Mouse (Mus musculus): ENCODE results near the gene Ccrl2. TPM values are rescaled to one million over a fixed set of nuclear protein-coding genes. Genes with fewer than 3 reads are reported as not detected.

Gene Ccrl2
- polyA plus RNA-seq, 1 experiment from 2014 or later: 0.45 TPM

- DNase-seq (ENCODE audit: low read depth, low spot score) (no peak), ATAC-seq (no peak)
- in situ Hi-C loops (cut with MboI; ENCODE audit: low pct_unique_long_range_greater_than_20kb): no loop called here
- no peak for TF ChIP-seq CTCF (IDR thresholded peaks at IDR 0.05)
- ChIA-PET POLR2A (no interaction called here), CTCF (no interaction called here)
- no peaks in the 10 kb centered on the region for H3K27me3 ChIP-seq
These were observed 15.1 kb downstream of the Ccrl2 start for GRCm38 (mm10) chr9:111042266-111042665.

GRCm38 (mm10) chr9:111039966-111040365 lies 17.4 kb downstream of the Ccrl2 start:
- POLR2A ChIA-PET: no interaction called here
- CTCF ChIA-PET: no interaction called here
- in situ Hi-C loops (cut with MboI; ENCODE audit: low pct_unique_long_range_greater_than_20kb): no loop called here
- no peak for DNase-seq (ENCODE audit: low read depth, low spot score)
- H3K27me3 ChIP-seq: no peaks in the 10 kb centered on the region
- TF ChIP-seq CTCF (IDR thresholded peaks at IDR 0.05): no peak
- ATAC-seq: no peak

GRCm38 (mm10) chr9:111033717-111034116 lies 23.6 kb downstream of the Ccrl2 start:
- no peaks in the 10 kb centered on the region for H3K27me3 ChIP-seq
- TF ChIP-seq CTCF (IDR thresholded peaks at IDR 0.05): no peak
- CTCF ChIA-PET: no interaction called here
- no peak for ATAC-seq
- POLR2A ChIA-PET: no interaction called here
- no peak for DNase-seq (ENCODE audit: low read depth, low spot score)
- in situ Hi-C loops (cut with MboI; ENCODE audit: low pct_unique_long_range_greater_than_20kb): no loop called here

- CTCF ChIA-PET: no interaction called here
These were observed 30.5 kb downstream of the Ccrl2 start for GRCm38 (mm10) chr9:111026791-111027190.

GRCm38 (mm10) chr9:111019022-111019421 lies 38.3 kb downstream of the Ccrl2 start, which contains the start of gene Ltf:
Ltf (plus strand) TSS chr9:111019271.
- no peak for TF ChIP-seq CTCF (IDR thresholded peaks at IDR 0.05)
- ChIA-PET POLR2A (no interaction called here), CTCF (no interaction called here)
- DNase-seq (ENCODE audit: low read depth, low spot score): no peak
- ATAC-seq: no peak
- no peaks in the 10 kb centered on the region for H3K27me3 ChIP-seq
- in situ Hi-C loops (cut with MboI; ENCODE audit: low pct_unique_long_range_greater_than_20kb): no loop called here

More at GRCm38 (mm10) chr9:111026791-111027190, 30.5 kb downstream of the Ccrl2 start:
- POLR2A ChIA-PET: no interaction called here
- H3K27me3 ChIP-seq: no peaks in the 10 kb centered on the region
- ATAC-seq: no peak
- DNase-seq (ENCODE audit: low read depth, low spot score): no peak
- TF ChIP-seq CTCF (IDR thresholded peaks at IDR 0.05): no peak
- in situ Hi-C loops (cut with MboI; ENCODE audit: low pct_unique_long_range_greater_than_20kb): no loop called here

- in situ Hi-C loops (cut with MboI; ENCODE audit: low pct_unique_long_range_greater_than_20kb): no loop called here
- no peaks in the 10 kb centered on the region for H3K27me3 ChIP-seq
- DNase-seq (ENCODE audit: low read depth, low spot score) (no peak), ATAC-seq (no peak)
- no peak for TF ChIP-seq CTCF (IDR thresholded peaks at IDR 0.05)
- POLR2A ChIA-PET: no interaction called here
- CTCF ChIA-PET: no interaction called here
These were observed 41.7 kb downstream of the Ccrl2 start for GRCm38 (mm10) chr9:111015658-111016057.

- in situ Hi-C loops (cut with MboI; ENCODE audit: low pct_unique_long_range_greater_than_20kb): no loop called here
- no peak for TF ChIP-seq CTCF (IDR thresholded peaks at IDR 0.05)
- DNase-seq (ENCODE audit: low read depth, low spot score): no peak
These were observed 45.3 kb downstream of the Ccrl2 start for GRCm38 (mm10) chr9:111012041-111012440.

GRCm38 (mm10) chr9:111011550-111011949 lies 45.8 kb downstream of the Ccrl2 start:
- CTCF ChIA-PET: interaction anchor here (1.3 to 3.8 kb wide), 5 partner anchors 10 to 61 kb away, joined by 3 to 22 read pairs (median 5); no protein-coding TSS in a partner anchor
- no peaks in the 10 kb centered on the region for H3K27me3 ChIP-seq
- peak; percentile 36 for ATAC-seq
- no peak for TF ChIP-seq CTCF (IDR thresholded peaks at IDR 0.05)
- POLR2A ChIA-PET: interaction anchor here (0.6 to 2.8 kb wide), 2 partner anchors 11 to 132 kb away, joined by 3 to 12 read pairs; no protein-coding TSS in a partner anchor
- no peak for DNase-seq (ENCODE audit: low read depth, low spot score)
- in situ Hi-C loops (cut with MboI; ENCODE audit: low pct_unique_long_range_greater_than_20kb): no loop called here

More at GRCm38 (mm10) chr9:111012041-111012440, 45.3 kb downstream of the Ccrl2 start:
- ChIA-PET CTCF (interaction anchor here (1.3 to 3.8 kb wide), 5 partner anchors 11 to 60 kb away, joined by 3 to 22 read pairs (median 5); no protein-coding TSS in a partner anchor), POLR2A (interaction anchor here (2.8 kb wide), 1 partner anchor 11 kb away, joined by 12 read pairs; no protein-coding TSS in a partner anchor)
- H3K27me3 ChIP-seq: no peaks in the 10 kb centered on the region
- no peak for ATAC-seq

- CTCF ChIA-PET: no interaction called here
- ATAC-seq (no peak), DNase-seq (ENCODE audit: low read depth, low spot score) (no peak)
- no peak for TF ChIP-seq CTCF (IDR thresholded peaks at IDR 0.05)
- in situ Hi-C loops (cut with MboI; ENCODE audit: low pct_unique_long_range_greater_than_20kb): no loop called here
- H3K27me3 ChIP-seq: no peaks in the 10 kb centered on the region
- POLR2A ChIA-PET: no interaction called here
These were observed 47.6 kb downstream of the Ccrl2 start for GRCm38 (mm10) chr9:111009763-111010162.

GRCm38 (mm10) chr9:111006544-111006943 lies 50.8 kb downstream of the Ccrl2 start:
- ChIA-PET CTCF (no interaction called here), POLR2A (no interaction called here)
- no peak for TF ChIP-seq CTCF (IDR thresholded peaks at IDR 0.05)
- in situ Hi-C loops (cut with MboI; ENCODE audit: low pct_unique_long_range_greater_than_20kb): no loop called here
- DNase-seq (ENCODE audit: low read depth, low spot score) (no peak), ATAC-seq (no peak)
- H3K27me3 ChIP-seq: no peaks in the 10 kb centered on the region

Other genes starting within 250 kb of the Ccrl2 start
- not detected for gene Prss44, start 243.5 kb downstream of the Ccrl2 start, polyA plus RNA-seq (2021)
- gene Prss43, start 230.8 kb downstream of the Ccrl2 start, polyA plus RNA-seq (2021): not detected
- not detected for gene Prss45, start 222.9 kb downstream of the Ccrl2 start, polyA plus RNA-seq (2021)
- gene Prss46, start 213.0 kb downstream of the Ccrl2 start, polyA plus RNA-seq (2021): 2.4 TPM
- gene Prss50, start 199.6 kb downstream of the Ccrl2 start, polyA plus RNA-seq (2021): 0.13 TPM
- gene Als2cl, start 177.6 kb downstream of the Ccrl2 start, polyA plus RNA-seq (2021): 69.4 TPM
- gene Tmie, start 177.4 kb downstream of the Ccrl2 start, polyA plus RNA-seq (2021): 5.1 TPM
- not detected for gene Fam240a, start 140.7 kb downstream of the Ccrl2 start, polyA plus RNA-seq (2021)
- not detected for gene Tdgf1, start 111.4 kb downstream of the Ccrl2 start, polyA plus RNA-seq (2021)
- gene Lrrc2, start 106.0 kb downstream of the Ccrl2 start, polyA plus RNA-seq (2021): not detected
- 0.04 TPM for gene Rtp3, start 66.9 kb downstream of the Ccrl2 start, polyA plus RNA-seq (2021)
- gene Ltf, start 38.2 kb downstream of the Ccrl2 start, polyA plus RNA-seq (2021): 0.63 TPM
- 85.9 TPM for gene Lrrfip2, start 60.1 kb upstream of the Ccrl2 start, polyA plus RNA-seq (2021)
- gene Mlh1, start 214.3 kb upstream of the Ccrl2 start, polyA plus RNA-seq (2021): 17.1 TPM
- 28.7 TPM for gene Epm2aip1, start 214.4 kb upstream of the Ccrl2 start, polyA plus RNA-seq (2021)

Measured in Patski (cell line).